Mouse (Mus musculus): ENCODE results near the gene S100a6. TPM values are rescaled to one million over a fixed set of nuclear protein-coding genes. Genes with fewer than 3 reads are reported as not detected.

S100a6 gene
- polyA plus RNA-seq (2014; fragmentation: Illumina TruSeq; extraction: RNeasy Lipid Tissue Mini Kit (QIAGEN cat#74804); ENCODE audit: insufficient read depth, low read depth, low replicate concordance) = 962 TPM

GRCm38 (mm10) chr3:90612728-90613291 is at the start of gene S100a6:
S100a6 (plus strand) TSS chr3:90612882.

GRCm38 (mm10) chr3:90589947-90590346 is 22.7 kb upstream of the S100a6 start, which contains the start of gene S100a2:
S100a2 (plus strand) TSS chr3:90590247.

GRCm38 (mm10) chr3:90601486-90602110 is 11.1 kb upstream of the S100a6 start, which contains the start of gene Gm42674:
Gm42674 (plus strand) TSS chr3:90601904.

GRCm38 (mm10) chr3:90603623-90604022 is 9.1 kb upstream of the S100a6 start, which contains the start of gene S100a4:
S100a4 (plus strand) TSS chr3:90603771.

GRCm38 (mm10) chr3:90608223-90608622 is 4.5 kb upstream of the S100a6 start, which contains the start of gene S100a5:
S100a5 (plus strand) TSS chr3:90608523.

GRCm38 (mm10) chr3:90653717-90654116 is 41.0 kb downstream of the S100a6 start, which contains the start of gene S100a7a:
S100a7a (plus strand) TSS chr3:90654017.

GRCm38 (mm10) chr3:90668846-90669245 is 56.2 kb downstream of the S100a6 start, which contains the start of gene S100a8:
S100a8 (plus strand) TSS chr3:90668978.

Other genes with a start within 250 kb of the S100a6 start
- 10.0 TPM for gene Slc27a3, start 222.9 kb upstream of the S100a6 start, polyA plus RNA-seq (2014; fragmentation: Illumina TruSeq; extraction: RNeasy Lipid Tissue Mini Kit (QIAGEN cat#74804); ENCODE audit: insufficient read depth, low read depth, low replicate concordance)
- gene Ints3, start 179.3 kb upstream of the S100a6 start, polyA plus RNA-seq (2014; fragmentation: Illumina TruSeq; extraction: RNeasy Lipid Tissue Mini Kit (QIAGEN cat#74804); ENCODE audit: insufficient read depth, low read depth, low replicate concordance) = 13.3 TPM
- gene Npr1, start 147.0 kb upstream of the S100a6 start, polyA plus RNA-seq (2014; fragmentation: Illumina TruSeq; extraction: RNeasy Lipid Tissue Mini Kit (QIAGEN cat#74804); ENCODE audit: insufficient read depth, low read depth, low replicate concordance) = 45.6 TPM
- gene Ilf2, start 136.8 kb upstream of the S100a6 start, polyA plus RNA-seq (2014; fragmentation: Illumina TruSeq; extraction: RNeasy Lipid Tissue Mini Kit (QIAGEN cat#74804); ENCODE audit: insufficient read depth, low read depth, low replicate concordance) = 48.9 TPM
- gene Snapin, start 121.8 kb upstream of the S100a6 start, polyA plus RNA-seq (2014; fragmentation: Illumina TruSeq; extraction: RNeasy Lipid Tissue Mini Kit (QIAGEN cat#74804); ENCODE audit: insufficient read depth, low read depth, low replicate concordance) = 47.6 TPM
- 88.2 TPM for gene Chtop, start 103.4 kb upstream of the S100a6 start, polyA plus RNA-seq (2014; fragmentation: Illumina TruSeq; extraction: RNeasy Lipid Tissue Mini Kit (QIAGEN cat#74804); ENCODE audit: insufficient read depth, low read depth, low replicate concordance)
- 381 TPM for gene S100a1, start 98.5 kb upstream of the S100a6 start, polyA plus RNA-seq (2014; fragmentation: Illumina TruSeq; extraction: RNeasy Lipid Tissue Mini Kit (QIAGEN cat#74804); ENCODE audit: insufficient read depth, low read depth, low replicate concordance)
- 199 TPM for gene S100a13, start 98.4 kb upstream of the S100a6 start, polyA plus RNA-seq (2014; fragmentation: Illumina TruSeq; extraction: RNeasy Lipid Tissue Mini Kit (QIAGEN cat#74804); ENCODE audit: insufficient read depth, low read depth, low replicate concordance)
- gene S100a14, start 86.0 kb upstream of the S100a6 start, polyA plus RNA-seq (2014; fragmentation: Illumina TruSeq; extraction: RNeasy Lipid Tissue Mini Kit (QIAGEN cat#74804); ENCODE audit: insufficient read depth, low read depth, low replicate concordance) = 25.7 TPM
- gene S100a16, start 75.6 kb upstream of the S100a6 start, polyA plus RNA-seq (2014; fragmentation: Illumina TruSeq; extraction: RNeasy Lipid Tissue Mini Kit (QIAGEN cat#74804); ENCODE audit: insufficient read depth, low read depth, low replicate concordance) = 329 TPM
- 1.1 TPM for gene S100a3, start 52.3 kb upstream of the S100a6 start, polyA plus RNA-seq (2014; fragmentation: Illumina TruSeq; extraction: RNeasy Lipid Tissue Mini Kit (QIAGEN cat#74804); ENCODE audit: insufficient read depth, low read depth, low replicate concordance)
- not detected for gene S100a2, start 22.6 kb upstream of the S100a6 start, polyA plus RNA-seq (2014; fragmentation: Illumina TruSeq; extraction: RNeasy Lipid Tissue Mini Kit (QIAGEN cat#74804); ENCODE audit: insufficient read depth, low read depth, low replicate concordance)
- gene Gm42674, start 11.0 kb upstream of the S100a6 start, polyA plus RNA-seq (2014; fragmentation: Illumina TruSeq; extraction: RNeasy Lipid Tissue Mini Kit (QIAGEN cat#74804); ENCODE audit: insufficient read depth, low read depth, low replicate concordance) = not detected
- 223 TPM for gene S100a4, start 9.1 kb upstream of the S100a6 start, polyA plus RNA-seq (2014; fragmentation: Illumina TruSeq; extraction: RNeasy Lipid Tissue Mini Kit (QIAGEN cat#74804); ENCODE audit: insufficient read depth, low read depth, low replicate concordance)
- gene S100a5, start 4.4 kb upstream of the S100a6 start, polyA plus RNA-seq (2014; fragmentation: Illumina TruSeq; extraction: RNeasy Lipid Tissue Mini Kit (QIAGEN cat#74804); ENCODE audit: insufficient read depth, low read depth, low replicate concordance) = not detected
- 1.2 TPM for gene S100a7a, start 41.1 kb downstream of the S100a6 start, polyA plus RNA-seq (2014; fragmentation: Illumina TruSeq; extraction: RNeasy Lipid Tissue Mini Kit (QIAGEN cat#74804); ENCODE audit: insufficient read depth, low read depth, low replicate concordance)
- 241 TPM for gene S100a8, start 56.1 kb downstream of the S100a6 start, polyA plus RNA-seq (2014; fragmentation: Illumina TruSeq; extraction: RNeasy Lipid Tissue Mini Kit (QIAGEN cat#74804); ENCODE audit: insufficient read depth, low read depth, low replicate concordance)
- gene S100a9, start 82.8 kb downstream of the S100a6 start, polyA plus RNA-seq (2014; fragmentation: Illumina TruSeq; extraction: RNeasy Lipid Tissue Mini Kit (QIAGEN cat#74804); ENCODE audit: insufficient read depth, low read depth, low replicate concordance) = 368 TPM
- not detected for gene Pglyrp4, start 114.0 kb downstream of the S100a6 start, polyA plus RNA-seq (2014; fragmentation: Illumina TruSeq; extraction: RNeasy Lipid Tissue Mini Kit (QIAGEN cat#74804); ENCODE audit: insufficient read depth, low read depth, low replicate concordance)
- not detected for gene Gm5849, start 165.0 kb downstream of the S100a6 start, polyA plus RNA-seq (2014; fragmentation: Illumina TruSeq; extraction: RNeasy Lipid Tissue Mini Kit (QIAGEN cat#74804); ENCODE audit: insufficient read depth, low read depth, low replicate concordance)